Mouse (Mus musculus) cerebellum, postnatal 4 days (tissue): ENCODE measurements at regions not wholly inside any gene's neighbourhood (a gene's known extent, or its start where the extent isn't known, plus 50 kb on each side); places are given as distances from the start of the nearest gene placed in this dataset.
A peak's percentile ranks its signal among the peaks of the same experiment; 100 is the strongest.

Experiments
- DNase-seq, 2 experiments: peaks; one replicate each; pipeline ENCODE4 v3.0.0; 2022; ENCODE audit warnings: low spot score in 2 of 2, mixed read lengths in 1 of 2

- no peak for DNase-seq
These were observed 66.2 kb downstream of the A730009L09Rik start for GRCm38 (mm10) chr16:84581166-84581565.

- DNase-seq: no peak
These were observed 68.4 kb downstream of the A730009L09Rik start for GRCm38 (mm10) chr16:84583323-84583722.

GRCm38 (mm10) chr16:84583773-84584229, 68.9 kb downstream of the A730009L09Rik start:
- no peak for DNase-seq

GRCm38 (mm10) chr16:84584724-84585399, 69.9 kb downstream of the A730009L09Rik start:
- no peak for DNase-seq

- DNase-seq: no peak
These were observed 78.1 kb downstream of the A730009L09Rik start for GRCm38 (mm10) chr16:84592978-84593377.

- no peak for DNase-seq
These were observed 88.0 kb downstream of the A730009L09Rik start for GRCm38 (mm10) chr16:84602969-84603368.

- DNase-seq: no peak
These were observed 88.7 kb downstream of the A730009L09Rik start for GRCm38 (mm10) chr16:84603465-84604205.

- DNase-seq: no peak
These were observed 89.5 kb downstream of the A730009L09Rik start for GRCm38 (mm10) chr16:84604272-84604975.

- DNase-seq: no peak
These were observed 91.3 kb downstream of the A730009L09Rik start for GRCm38 (mm10) chr16:84606010-84606803.

GRCm38 (mm10) chr16:84606804-84607095, 91.8 kb downstream of the A730009L09Rik start:
- no peak for DNase-seq

GRCm38 (mm10) chr16:84607503-84607902, 92.6 kb downstream of the A730009L09Rik start:
- DNase-seq: no peak

GRCm38 (mm10) chr16:84615683-84616082, 100.8 kb downstream of the A730009L09Rik start:
- DNase-seq: no peak

- DNase-seq: no peak
These were observed 101.2 kb downstream of the A730009L09Rik start for GRCm38 (mm10) chr16:84616132-84616531.

- no peak for DNase-seq
These were observed 103.5 kb downstream of the A730009L09Rik start for GRCm38 (mm10) chr16:84618379-84618778.

- DNase-seq: no peak
These were observed 105.0 kb downstream of the A730009L09Rik start for GRCm38 (mm10) chr16:84619876-84620275.

- no peak for DNase-seq
These were observed 105.9 kb downstream of the A730009L09Rik start for GRCm38 (mm10) chr16:84620861-84621260.

GRCm38 (mm10) chr16:84621300-84622031, 106.5 kb downstream of the A730009L09Rik start:
- peak in 1 of 2 experiments; percentile 4 for DNase-seq

- no peak for DNase-seq
These were observed 108.6 kb downstream of the A730009L09Rik start for GRCm38 (mm10) chr16:84623346-84624085.

GRCm38 (mm10) chr16:84624443-84625109, 109.7 kb downstream of the A730009L09Rik start:
- DNase-seq: no peak
